Mouse (Mus musculus): ENCODE measurements at regions not wholly inside any gene's neighbourhood (a gene's known extent, or its start where the extent isn't known, plus 50 kb on each side); places are given as distances from the start of the nearest gene placed in this dataset.

GRCm38 (mm10) chr8:115813426-115813825, 105.8 kb upstream of the Maf start:
- Histone ChIP-seq H3K4me3 (ENCODE audit: low read depth, low read length) (no peak overlapping the region), H3K4me1 (ENCODE audit: control insufficient read depth, insufficient read depth, low read length) (no peaks in the 10 kb centered on the region), H3K36me3 (replicated peaks; ENCODE audit: control insufficient read depth, insufficient read depth, low read depth, low read length) (no peaks in the 10 kb centered on the region), H3K4me2 (ENCODE audit: low read depth, low read length) (no peak overlapping the region), H3K9ac (replicated peaks; ENCODE audit: low read length) (no peak overlapping the region), H3K27me3 (ENCODE audit: control insufficient read depth, insufficient read depth, low read length) (no peaks in the 10 kb centered on the region), H3K9me3 (replicated peaks; ENCODE audit: control insufficient read depth, low read length) (no peaks in the 10 kb centered on the region), H3K27ac (replicated peaks; ENCODE audit: low read depth, low read length) (no peak overlapping the region)
- WGBS = 77% methylated on average over 4 of the region's 4 CpGs
- ATAC-seq (replicated peaks; ENCODE audit: insufficient number of reproducible peaks, low FRiP score, low TSS enrichment, low read depth) (no peak), DNase-seq (ENCODE audit: low spot score) (no peak)

DNA sequence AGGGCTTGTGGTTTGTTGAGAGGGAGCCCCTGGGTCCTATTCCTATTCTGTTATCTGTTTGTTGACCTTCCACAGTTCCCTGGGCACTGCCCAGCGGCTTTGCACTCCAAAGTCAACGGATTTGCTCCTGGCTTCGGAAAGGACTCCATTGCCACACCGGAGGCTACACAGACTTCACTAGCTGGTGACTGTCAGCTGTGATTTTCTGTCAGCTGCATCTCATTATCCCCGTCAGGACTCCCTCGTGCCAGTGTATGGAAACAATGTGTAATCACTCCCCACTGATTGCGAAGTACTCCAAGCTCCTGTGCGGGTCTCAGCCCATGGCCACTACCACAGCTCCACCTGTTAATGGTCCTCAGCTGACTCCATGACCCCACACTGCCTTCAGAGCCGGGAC, 99.0 kb upstream of the Maf start:
- no peak overlapping the region for H3K4me2 ChIP-seq (ENCODE audit: low read depth, low read length)
- no peak overlapping the region for H3K4me3 ChIP-seq (ENCODE audit: low read depth, low read length)
- peak; percentile 36 for DNase-seq (ENCODE audit: low spot score)
- no peaks in the 10 kb centered on the region for H3K9me3 ChIP-seq (replicated peaks; ENCODE audit: control insufficient read depth, low read length)
- no peak overlapping the region for H3K27ac ChIP-seq (replicated peaks; ENCODE audit: low read depth, low read length)
- no peak overlapping the region for H3K9ac ChIP-seq (replicated peaks; ENCODE audit: low read length)
- ATAC-seq (replicated peaks; ENCODE audit: insufficient number of reproducible peaks, low FRiP score, low TSS enrichment, low read depth) = no peak
- WGBS = 29% methylated on average over 9 of the region's 9 CpGs
- H3K4me1 ChIP-seq (ENCODE audit: control insufficient read depth, insufficient read depth, low read length) = no peaks in the 10 kb centered on the region
- H3K36me3 ChIP-seq (replicated peaks; ENCODE audit: control insufficient read depth, insufficient read depth, low read depth, low read length) = no peaks in the 10 kb centered on the region
- no peaks in the 10 kb centered on the region for H3K27me3 ChIP-seq (ENCODE audit: control insufficient read depth, insufficient read depth, low read length)

- Histone ChIP-seq H3K9ac (replicated peaks; ENCODE audit: low read length) (no peak overlapping the region), H3K9me3 (replicated peaks; ENCODE audit: control insufficient read depth, low read length) (no peaks in the 10 kb centered on the region), H3K27me3 (ENCODE audit: control insufficient read depth, insufficient read depth, low read length) (no peaks in the 10 kb centered on the region), H3K4me2 (ENCODE audit: low read depth, low read length) (no peak overlapping the region), H3K36me3 (replicated peaks; ENCODE audit: control insufficient read depth, insufficient read depth, low read depth, low read length) (no peaks in the 10 kb centered on the region), H3K4me1 (ENCODE audit: control insufficient read depth, insufficient read depth, low read length) (no peaks in the 10 kb centered on the region), H3K4me3 (ENCODE audit: low read depth, low read length) (no peak overlapping the region), H3K27ac (replicated peaks; ENCODE audit: low read depth, low read length) (no peak overlapping the region)
- no peak for DNase-seq (ENCODE audit: low spot score)
- 60% methylated on average over 6 of the region's 6 CpGs for WGBS
- no peak for ATAC-seq (replicated peaks; ENCODE audit: insufficient number of reproducible peaks, low FRiP score, low TSS enrichment, low read depth)
Measured at GRCm38 (mm10) chr8:115806139-115806538, 98.5 kb upstream of the Maf start.

GRCm38 (mm10) chr8:115793587-115793986, 86.0 kb upstream of the Maf start:
- Histone ChIP-seq H3K9ac (replicated peaks; ENCODE audit: low read length) (no peak overlapping the region), H3K4me3 (ENCODE audit: low read depth, low read length) (no peak overlapping the region), H3K9me3 (replicated peaks; ENCODE audit: control insufficient read depth, low read length) (no peaks in the 10 kb centered on the region), H3K27me3 (ENCODE audit: control insufficient read depth, insufficient read depth, low read length) (no peaks in the 10 kb centered on the region), H3K36me3 (replicated peaks; ENCODE audit: control insufficient read depth, insufficient read depth, low read depth, low read length) (no peaks in the 10 kb centered on the region), H3K4me2 (ENCODE audit: low read depth, low read length) (no peak overlapping the region), H3K27ac (replicated peaks; ENCODE audit: low read depth, low read length) (no peak overlapping the region), H3K4me1 (ENCODE audit: control insufficient read depth, insufficient read depth, low read length) (no peaks in the 10 kb centered on the region)
- 78% methylated on average over 1 of the region's 1 CpGs for WGBS
- no peak for ATAC-seq (replicated peaks; ENCODE audit: insufficient number of reproducible peaks, low FRiP score, low TSS enrichment, low read depth)
- no peak for DNase-seq (ENCODE audit: low spot score)

DNA sequence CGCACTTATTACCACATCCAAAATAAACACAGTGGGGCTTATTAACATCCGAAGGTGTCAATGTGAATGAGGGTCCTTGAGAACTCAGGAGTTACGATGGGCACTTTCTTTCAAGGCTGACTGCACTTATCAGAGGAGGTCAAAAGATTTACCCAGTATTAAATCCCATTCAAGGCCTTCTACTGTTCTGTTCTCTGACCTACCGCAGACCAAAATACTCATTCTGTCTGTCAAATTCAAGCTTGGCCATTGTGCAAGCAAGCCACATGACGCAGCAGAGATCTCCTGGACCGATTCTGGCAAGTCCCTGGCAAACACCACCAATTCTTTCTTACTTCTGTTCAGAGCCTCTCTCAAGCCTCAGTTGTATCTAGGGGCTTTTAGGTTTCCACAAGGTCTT, 80.8 kb upstream of the Maf start:
- ATAC-seq (replicated peaks; ENCODE audit: insufficient number of reproducible peaks, low FRiP score, low TSS enrichment, low read depth) = no peak
- H3K4me1 ChIP-seq (ENCODE audit: control insufficient read depth, insufficient read depth, low read length) = no peaks in the 10 kb centered on the region
- WGBS = 76% methylated on average over 6 of the region's 6 CpGs
- H3K36me3 ChIP-seq (replicated peaks; ENCODE audit: control insufficient read depth, insufficient read depth, low read depth, low read length) = no peaks in the 10 kb centered on the region
- H3K27ac ChIP-seq (replicated peaks; ENCODE audit: low read depth, low read length) = no peak overlapping the region
- no peaks in the 10 kb centered on the region for H3K27me3 ChIP-seq (ENCODE audit: control insufficient read depth, insufficient read depth, low read length)
- no peak for DNase-seq (ENCODE audit: low spot score)
- H3K4me3 ChIP-seq (ENCODE audit: low read depth, low read length) = no peak overlapping the region
- H3K4me2 ChIP-seq (ENCODE audit: low read depth, low read length) = no peak overlapping the region
- H3K9ac ChIP-seq (replicated peaks; ENCODE audit: low read length) = no peak overlapping the region
- no peaks in the 10 kb centered on the region for H3K9me3 ChIP-seq (replicated peaks; ENCODE audit: control insufficient read depth, low read length)

DNA sequence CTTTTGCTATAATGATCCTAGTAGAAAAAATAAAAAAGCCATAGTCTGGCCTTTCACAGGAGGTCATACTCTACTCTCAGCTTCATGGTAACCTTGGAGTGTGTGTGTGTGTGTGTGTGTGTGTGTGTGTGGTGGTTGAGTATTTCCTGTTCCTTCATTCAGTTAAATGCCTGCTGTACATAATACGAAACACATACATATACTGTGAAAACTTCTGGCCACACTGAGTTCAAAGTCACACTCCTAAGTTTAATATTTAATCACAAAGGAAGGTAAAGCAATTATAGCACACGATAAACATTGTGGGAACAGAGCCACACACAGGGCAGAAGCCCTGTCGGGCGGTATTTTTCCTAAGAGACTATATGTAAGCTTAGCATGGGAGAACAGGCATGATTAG, 78.6 kb upstream of the Maf start:
- DNase-seq (ENCODE audit: low spot score) = no peak
- Histone ChIP-seq H3K27me3 (ENCODE audit: control insufficient read depth, insufficient read depth, low read length) (no peaks in the 10 kb centered on the region), H3K4me3 (ENCODE audit: low read depth, low read length) (no peak overlapping the region), H3K4me1 (ENCODE audit: control insufficient read depth, insufficient read depth, low read length) (no peaks in the 10 kb centered on the region), H3K9ac (replicated peaks; ENCODE audit: low read length) (no peak overlapping the region), H3K4me2 (ENCODE audit: low read depth, low read length) (no peak overlapping the region), H3K27ac (replicated peaks; ENCODE audit: low read depth, low read length) (no peak overlapping the region), H3K36me3 (replicated peaks; ENCODE audit: control insufficient read depth, insufficient read depth, low read depth, low read length) (no peaks in the 10 kb centered on the region), H3K9me3 (replicated peaks; ENCODE audit: control insufficient read depth, low read length) (no peaks in the 10 kb centered on the region)
- ATAC-seq (replicated peaks; ENCODE audit: insufficient number of reproducible peaks, low FRiP score, low TSS enrichment, low read depth) = no peak
- WGBS = 85% methylated on average over 4 of the region's 4 CpGs

- WGBS = 94% methylated on average over 3 of the region's 3 CpGs
- no peaks in the 10 kb centered on the region for H3K4me1 ChIP-seq (ENCODE audit: control insufficient read depth, insufficient read depth, low read length)
- H3K4me2 ChIP-seq (ENCODE audit: low read depth, low read length) = no peak overlapping the region
- no peak overlapping the region for H3K27ac ChIP-seq (replicated peaks; ENCODE audit: low read depth, low read length)
- H3K4me3 ChIP-seq (ENCODE audit: low read depth, low read length) = no peak overlapping the region
- no peaks in the 10 kb centered on the region for H3K36me3 ChIP-seq (replicated peaks; ENCODE audit: control insufficient read depth, insufficient read depth, low read depth, low read length)
- no peak overlapping the region for H3K9ac ChIP-seq (replicated peaks; ENCODE audit: low read length)
- ATAC-seq (replicated peaks; ENCODE audit: insufficient number of reproducible peaks, low FRiP score, low TSS enrichment, low read depth) (no peak), DNase-seq (ENCODE audit: low spot score) (no peak)
- H3K27me3 ChIP-seq (ENCODE audit: control insufficient read depth, insufficient read depth, low read length) = no peaks in the 10 kb centered on the region
- no peaks in the 10 kb centered on the region for H3K9me3 ChIP-seq (replicated peaks; ENCODE audit: control insufficient read depth, low read length)
Measured at GRCm38 (mm10) chr8:115785769-115786168, 78.2 kb upstream of the Maf start.

GRCm38 (mm10) chr8:115783364-115783763, 75.8 kb upstream of the Maf start:
- WGBS = 92% methylated on average over 6 of the region's 6 CpGs
- Histone ChIP-seq H3K4me1 (ENCODE audit: control insufficient read depth, insufficient read depth, low read length) (no peaks in the 10 kb centered on the region), H3K9ac (replicated peaks; ENCODE audit: low read length) (no peak overlapping the region), H3K36me3 (replicated peaks; ENCODE audit: control insufficient read depth, insufficient read depth, low read depth, low read length) (no peaks in the 10 kb centered on the region), H3K9me3 (replicated peaks; ENCODE audit: control insufficient read depth, low read length) (no peaks in the 10 kb centered on the region), H3K27me3 (ENCODE audit: control insufficient read depth, insufficient read depth, low read length) (no peaks in the 10 kb centered on the region), H3K4me2 (ENCODE audit: low read depth, low read length) (no peak overlapping the region), H3K27ac (replicated peaks; ENCODE audit: low read depth, low read length) (no peak overlapping the region), H3K4me3 (ENCODE audit: low read depth, low read length) (no peak overlapping the region)
- ATAC-seq (replicated peaks; ENCODE audit: insufficient number of reproducible peaks, low FRiP score, low TSS enrichment, low read depth) = no peak
- DNase-seq (ENCODE audit: low spot score) = no peak

- H3K9me3 ChIP-seq (replicated peaks; ENCODE audit: control insufficient read depth, low read length) = no peaks in the 10 kb centered on the region
- H3K36me3 ChIP-seq (replicated peaks; ENCODE audit: control insufficient read depth, insufficient read depth, low read depth, low read length) = no peaks in the 10 kb centered on the region
- DNase-seq (ENCODE audit: low spot score) (no peak), ATAC-seq (replicated peaks; ENCODE audit: insufficient number of reproducible peaks, low FRiP score, low TSS enrichment, low read depth) (no peak)
- H3K27me3 ChIP-seq (ENCODE audit: control insufficient read depth, insufficient read depth, low read length) = no peaks in the 10 kb centered on the region
- H3K4me3 ChIP-seq (ENCODE audit: low read depth, low read length) = no peak overlapping the region
- H3K9ac ChIP-seq (replicated peaks; ENCODE audit: low read length) = no peak overlapping the region
- H3K4me1 ChIP-seq (ENCODE audit: control insufficient read depth, insufficient read depth, low read length) = no peaks in the 10 kb centered on the region
- no peak overlapping the region for H3K27ac ChIP-seq (replicated peaks; ENCODE audit: low read depth, low read length)
- 91% methylated on average over 1 of the region's 1 CpGs for WGBS
- no peak overlapping the region for H3K4me2 ChIP-seq (ENCODE audit: low read depth, low read length)
Measured at GRCm38 (mm10) chr8:115778433-115778832, 70.8 kb upstream of the Maf start.

Measured in embryonic facial prominence, embryonic 11.5 days (tissue).